In the genomic region with DNA sequence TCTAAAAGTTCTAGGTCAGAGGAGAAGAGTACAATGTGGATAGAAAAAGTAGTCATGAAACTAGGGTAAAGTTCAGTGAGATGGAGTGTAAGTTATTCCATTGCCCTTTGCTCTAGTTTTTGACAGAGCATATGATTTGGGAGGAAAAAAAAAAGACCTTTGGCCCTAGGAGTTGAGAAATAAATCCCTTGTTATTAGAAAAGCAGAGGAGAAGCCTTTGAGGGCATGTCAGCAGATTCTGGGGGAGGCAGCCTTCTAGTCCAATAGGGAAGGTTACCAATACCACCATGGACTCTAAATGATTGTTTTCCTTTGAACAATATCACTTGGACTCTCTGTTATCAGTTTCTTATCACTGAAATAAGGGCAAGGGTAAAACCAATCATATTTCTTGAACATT, we compare ENCODE assay signal across 13 mouse cellular contexts. TPM values are rescaled to one million over a fixed set of nuclear protein-coding genes. Genes with fewer than 3 reads are reported as not detected.
"Had no signal": no experiment of that assay in that cellular context is flagged by ENCODE, and none has a peak within 500 bp of the region (broad histone marks: within the 10 kb centered on the region; RNA-seq: fewer than 3 reads in every experiment).

No protein-coding gene starts in this region.

RNA-seq across cellular contexts. Expression of gene Cyp4a10, which starts 4.1 kb away (rescaled TPM):
- polyA plus RNA-seq: intestine, embryonic 14.5 days; limb, embryonic 11.5 days; limb, embryonic 14.5 days; liver, embryonic 11.5 days; liver, embryonic 14.5 days; lung, embryonic 16.5 days; midbrain, embryonic 11.5 days; midbrain, embryonic 14.5 days; midbrain, postnatal 0 days; neural tube, embryonic 11.5 days; neural tube, embryonic 14.5 days; stomach, embryonic 14.5 days had no signal

RNA-seq across cellular contexts. Expression of gene Cyp4a14, which starts 18.0 kb away (rescaled TPM):
- polyA plus RNA-seq: intestine, embryonic 14.5 days; limb, embryonic 11.5 days; limb, embryonic 14.5 days; liver, embryonic 11.5 days; liver, embryonic 14.5 days; lung, adult 2 months; lung, embryonic 16.5 days; midbrain, embryonic 11.5 days; midbrain, embryonic 14.5 days; midbrain, postnatal 0 days; neural tube, embryonic 11.5 days; neural tube, embryonic 14.5 days; stomach, embryonic 14.5 days had no signal

RNA-seq across cellular contexts. Expression of gene Cyp4a31, which starts 49.5 kb away (rescaled TPM):
- polyA plus RNA-seq: intestine, embryonic 14.5 days; limb, embryonic 11.5 days; limb, embryonic 14.5 days; liver, embryonic 11.5 days; lung, adult 2 months; lung, embryonic 16.5 days; midbrain, embryonic 11.5 days; midbrain, embryonic 14.5 days; midbrain, postnatal 0 days; neural tube, embryonic 11.5 days; neural tube, embryonic 14.5 days; stomach, embryonic 14.5 days had no signal
